Mouse (Mus musculus) ZHBTc4 (cell line): ENCODE data around the gene AC161166.1.

Experiments used
- DNase-seq: peaks from one replicate; pipeline ENCODE4 v3.0.0-alpha.2; 2011; ENCODE audit warnings: low read depth, low spot score

The AC161166.1 gene

DNA sequence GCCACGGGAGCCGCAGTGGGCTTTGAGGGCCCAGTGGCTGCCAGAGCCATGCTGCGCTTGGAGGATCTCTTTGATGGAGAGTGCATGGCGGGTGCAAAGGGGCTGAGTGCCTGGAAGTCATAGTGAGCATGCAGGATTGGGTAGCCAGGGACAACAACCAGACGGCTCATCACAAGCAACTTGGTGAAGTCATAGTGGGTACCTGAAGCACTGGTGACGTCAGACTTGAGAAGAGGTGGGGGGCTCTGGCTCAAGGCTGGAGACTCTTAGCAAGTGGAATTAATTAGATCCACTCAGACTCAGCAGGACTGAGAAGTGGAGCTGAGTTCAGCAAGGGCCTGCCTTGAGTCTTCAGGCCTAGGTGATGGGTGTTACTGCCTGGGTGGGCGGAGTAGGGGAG, at the start of gene AC161166.1:
AC161166.1 (minus strand) TSS at position 101 of the 400 bp plus-strand sequence.
- no peak for DNase-seq

DNA sequence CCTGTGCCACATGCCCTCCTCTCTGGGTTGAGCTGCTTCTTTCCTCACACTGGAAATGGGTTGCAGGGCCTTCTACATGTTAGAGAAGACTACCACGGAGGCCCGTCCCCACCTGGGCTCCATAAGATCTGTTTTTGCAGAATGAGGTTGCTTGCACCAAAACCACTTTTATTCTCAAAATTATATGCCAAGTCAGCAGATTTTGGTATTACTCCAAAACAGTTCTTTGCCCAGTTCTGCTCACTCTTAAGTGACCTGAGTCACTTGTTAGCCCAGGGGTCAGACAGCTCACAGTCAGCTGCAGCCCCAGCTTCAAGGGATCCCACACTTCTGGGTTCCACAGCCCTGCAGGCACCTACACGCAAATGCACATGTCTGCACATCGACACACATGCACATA, 49.2 kb upstream of the AC161166.1 start:
- no peak for DNase-seq

DNA sequence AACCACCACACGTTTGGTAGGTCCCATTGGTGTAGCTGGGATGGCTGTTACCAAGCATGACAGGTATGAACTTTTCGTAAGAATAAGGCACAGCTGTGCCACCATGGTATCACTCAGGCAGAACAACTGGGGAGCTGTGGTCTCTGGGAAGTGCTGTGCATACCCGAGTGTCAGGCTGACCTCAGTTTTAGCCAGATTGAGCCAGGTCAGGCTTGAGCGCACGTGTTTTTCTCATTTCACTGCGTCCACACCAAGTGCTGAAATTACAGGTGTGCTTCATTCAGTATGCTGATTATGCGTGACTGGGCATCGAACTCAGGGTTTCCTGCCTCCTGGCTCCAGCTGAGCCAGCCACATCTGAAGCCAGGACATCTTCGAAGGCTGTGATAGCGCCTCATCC, 43.5 kb upstream of the AC161166.1 start:
- no peak for DNase-seq

DNA sequence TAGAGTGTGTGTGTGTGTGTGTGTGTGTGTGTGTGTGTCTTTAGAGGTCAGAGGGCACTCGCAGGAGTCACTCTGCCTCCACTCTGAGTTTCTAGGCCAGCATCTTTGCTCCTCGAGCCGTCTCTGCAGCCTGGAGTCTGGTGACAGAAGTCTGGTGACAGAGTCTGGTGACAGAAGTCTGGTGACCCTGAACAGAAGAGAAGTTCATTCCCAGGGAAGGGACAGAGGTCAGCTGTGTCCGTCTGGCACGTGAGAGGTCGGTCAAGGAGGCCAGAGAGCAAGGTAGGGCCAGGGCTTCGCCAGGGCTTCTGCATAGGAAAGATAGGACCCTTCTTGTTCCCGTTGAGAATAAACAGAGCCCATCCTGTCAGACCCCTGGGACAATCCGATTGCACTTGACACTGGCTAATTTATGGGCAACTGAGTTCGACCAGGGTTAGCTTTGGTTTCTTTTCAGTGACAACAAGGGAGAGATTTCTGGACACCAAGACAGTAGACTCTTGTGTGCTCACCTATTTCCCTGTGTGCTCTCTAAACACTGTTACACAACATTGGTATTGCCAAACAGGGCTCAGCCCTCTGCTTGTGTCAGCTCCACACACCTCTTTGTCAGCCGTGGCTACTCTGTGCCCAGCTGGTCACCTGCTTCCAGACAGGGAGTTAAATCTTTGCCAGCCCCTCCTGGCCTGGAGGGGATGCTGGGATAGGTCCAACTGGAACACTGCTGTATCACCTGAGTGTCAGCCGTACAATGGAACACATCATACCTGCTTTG, 39.9 kb upstream of the AC161166.1 start:
- DNase-seq: no peak

DNA sequence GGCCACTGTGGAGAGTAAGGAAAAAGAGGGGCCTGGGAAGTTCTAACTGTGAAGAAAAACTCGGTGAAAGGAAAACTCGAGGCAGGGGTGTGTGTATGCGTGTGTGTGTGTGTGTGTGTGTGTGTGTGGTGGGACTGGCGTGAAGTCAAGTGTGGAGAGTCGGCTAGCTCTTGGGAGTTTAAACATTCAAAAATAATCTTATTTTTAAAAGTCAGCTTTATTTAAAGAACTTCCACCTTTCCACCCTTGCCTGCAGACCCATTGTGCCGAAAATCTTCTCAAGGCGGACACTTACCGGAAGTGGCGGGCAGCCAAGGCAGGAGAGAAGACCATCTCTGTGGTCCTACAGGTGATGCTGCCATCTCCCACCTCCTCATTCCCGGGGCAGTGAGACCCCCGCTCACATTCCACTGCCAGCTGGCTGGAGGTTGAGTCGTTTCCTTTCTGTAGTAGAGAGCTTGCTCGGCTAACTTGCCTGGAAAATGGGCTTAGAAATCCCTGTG, 35.3 kb upstream of the AC161166.1 start:
- DNase-seq: no peak

DNA sequence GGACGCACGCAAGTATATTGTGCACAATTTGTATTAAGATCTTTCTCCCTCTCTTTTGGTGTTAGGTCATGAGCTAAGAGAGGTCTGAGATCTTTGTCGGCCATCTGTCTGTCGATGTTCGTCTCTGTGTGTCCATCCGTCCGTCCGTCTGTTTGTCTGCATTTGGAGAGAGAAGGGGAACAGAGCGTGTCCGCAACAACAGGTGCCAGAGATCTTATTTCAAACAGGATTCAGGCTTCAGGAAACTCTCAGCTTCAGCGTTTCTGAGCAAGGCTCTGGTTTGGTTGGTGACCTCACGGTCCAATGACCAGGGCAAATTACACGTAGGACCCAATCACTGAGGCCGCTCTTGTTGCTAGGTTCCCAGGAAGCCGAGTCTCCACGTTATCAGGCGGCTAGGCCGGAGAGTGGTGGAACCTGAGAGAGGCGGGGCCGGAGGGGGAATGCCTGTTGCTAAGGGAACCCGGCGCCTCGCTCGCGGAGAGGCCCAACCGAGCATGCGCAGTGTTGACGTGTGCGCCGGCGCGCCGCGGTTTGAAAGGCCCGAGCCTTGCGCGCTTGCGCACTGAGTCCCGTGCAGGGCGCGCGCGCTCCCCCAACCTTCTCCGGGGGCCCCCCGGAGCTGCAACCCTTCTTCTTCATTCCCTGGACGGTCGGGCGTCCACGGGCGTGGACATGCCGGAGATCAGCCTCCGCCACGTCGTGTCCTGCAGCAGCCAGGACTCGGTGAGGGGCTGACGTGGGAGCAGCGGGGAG, 34.6 kb upstream of the AC161166.1 start:
- DNase-seq: peak; percentile 99

DNA sequence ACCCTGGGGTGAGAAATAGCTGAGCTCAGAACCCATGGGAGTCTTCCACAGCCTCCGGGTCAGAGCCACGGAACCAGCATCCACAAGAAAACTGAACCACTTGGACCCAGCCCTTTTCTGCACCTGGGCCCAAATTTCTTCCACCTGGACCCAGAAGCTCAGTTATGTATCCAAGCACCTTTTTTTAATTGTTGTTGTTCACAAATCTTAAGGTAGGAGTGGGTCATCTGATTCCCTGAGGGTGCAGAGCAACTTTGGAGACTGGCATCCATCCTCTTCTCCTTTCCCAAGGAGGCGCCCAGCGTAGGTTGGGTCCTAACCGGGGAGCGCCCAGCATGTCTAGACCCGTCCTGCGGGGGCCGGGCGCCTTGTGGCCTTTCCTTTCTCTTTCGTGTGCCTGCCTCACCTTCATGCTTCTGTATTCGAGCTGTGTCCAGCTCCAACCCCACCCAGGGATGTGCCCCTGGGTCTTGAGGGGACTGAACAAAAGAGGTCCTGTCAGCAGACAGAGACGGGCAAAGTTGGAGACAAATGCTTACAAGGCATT, 33.9 kb upstream of the AC161166.1 start, which contains the start of the genes Pinlyp and Xrcc1:
Pinlyp (minus strand) TSS at position 51 of the 547 bp plus-strand sequence.
Xrcc1 (plus strand) TSS at position 222 of the 547 bp plus-strand sequence.
- DNase-seq: no peak

DNA sequence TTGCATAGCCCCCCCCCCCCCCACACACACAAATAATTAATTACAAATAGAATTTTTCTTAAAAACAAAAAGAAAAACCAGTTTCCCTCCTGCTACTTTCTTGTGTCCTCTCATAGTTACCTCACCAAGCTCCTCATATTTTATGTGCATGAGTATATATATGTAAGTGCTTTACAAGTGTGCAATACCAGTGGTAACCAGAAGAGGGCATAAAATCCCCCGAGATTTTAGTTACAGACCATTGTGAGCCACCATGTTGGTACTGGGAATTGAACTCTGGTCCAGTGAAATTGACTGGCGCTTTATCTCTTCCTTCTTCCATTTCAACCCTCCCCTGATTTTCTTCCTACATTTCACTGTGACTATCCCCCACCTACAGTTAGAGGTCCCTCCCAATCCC, 32.3 kb upstream of the AC161166.1 start:
- DNase-seq: peak; percentile 86

DNA sequence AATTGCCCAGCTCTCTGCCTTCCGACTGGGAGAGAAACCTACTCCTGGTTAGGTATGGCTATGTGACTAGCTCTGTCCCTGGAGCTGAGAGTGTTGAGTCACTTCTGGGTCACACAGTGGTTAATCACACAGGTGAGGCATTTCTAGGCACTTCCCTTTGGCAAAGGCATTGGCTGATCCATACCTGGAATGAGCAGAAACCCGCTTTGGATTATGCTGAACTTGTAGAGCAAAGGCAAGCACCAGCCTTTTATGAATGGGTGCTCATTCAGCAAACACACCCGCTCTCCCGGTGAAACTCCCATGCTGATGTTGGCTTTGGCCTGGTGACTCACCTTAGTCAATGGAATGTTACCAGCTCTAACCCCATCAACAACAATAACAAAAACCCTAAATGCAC, 27.4 kb upstream of the AC161166.1 start:
- DNase-seq: no peak

DNA sequence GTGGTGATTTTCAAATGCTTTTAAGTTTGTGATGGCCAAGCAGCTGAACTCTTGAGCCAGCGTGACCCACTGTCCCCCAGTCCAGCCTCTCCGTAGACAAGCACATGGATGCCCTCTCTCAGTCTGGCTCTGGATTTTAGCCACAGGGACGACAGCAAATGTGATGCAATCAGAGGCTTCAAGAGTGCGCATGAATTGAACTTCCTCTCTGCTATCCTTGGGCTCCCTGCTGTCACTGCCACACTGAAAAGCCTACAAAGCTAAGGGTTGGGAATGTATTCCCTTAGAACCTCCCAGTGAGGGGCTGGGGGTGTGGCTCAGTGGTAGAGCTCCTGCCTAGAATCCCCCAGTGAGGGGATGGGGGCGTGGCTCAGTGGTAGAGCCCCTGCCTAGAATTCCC, 26.4 kb upstream of the AC161166.1 start:
- peak; percentile 67 for DNase-seq

DNA sequence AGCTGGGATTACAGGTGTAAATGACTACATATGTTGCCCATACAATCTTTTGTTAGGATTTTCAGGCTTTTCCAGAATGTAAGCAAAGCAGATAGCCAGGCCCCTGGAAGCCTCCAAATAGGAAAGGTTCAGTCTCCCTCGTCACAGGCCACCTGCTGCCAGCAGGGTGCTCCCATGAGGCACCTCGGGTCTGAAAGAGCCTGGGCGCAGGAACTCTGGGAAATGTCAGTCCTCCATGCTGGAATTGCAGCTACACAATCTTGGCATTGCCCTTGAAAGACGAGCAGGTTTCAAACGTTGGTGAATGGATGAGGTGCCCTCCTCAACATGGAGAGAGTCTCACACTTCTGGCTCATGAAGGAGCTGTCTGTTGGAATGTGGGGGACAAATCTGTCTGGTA, 25.9 kb upstream of the AC161166.1 start:
- no peak for DNase-seq

DNA sequence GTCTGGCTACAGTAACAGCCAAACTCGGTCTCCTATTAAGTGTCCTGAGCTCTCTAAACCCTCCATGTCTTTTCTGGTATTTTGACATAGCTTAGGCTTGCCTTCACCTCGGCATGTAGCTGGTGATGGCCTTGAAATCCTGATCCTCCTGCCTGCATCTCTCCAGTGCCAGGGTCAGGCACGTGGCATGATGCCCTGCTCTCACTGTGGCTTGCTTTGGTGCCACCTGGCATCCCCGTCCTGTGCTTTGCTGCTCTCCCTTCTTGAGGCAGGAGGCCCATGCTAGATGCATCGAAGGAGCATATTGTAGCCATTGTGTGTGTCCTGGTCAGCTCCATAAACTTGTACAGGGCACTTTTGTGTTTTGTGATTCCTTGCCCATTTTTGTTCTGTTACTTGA, 25.3 kb upstream of the AC161166.1 start:
- DNase-seq: no peak

DNA sequence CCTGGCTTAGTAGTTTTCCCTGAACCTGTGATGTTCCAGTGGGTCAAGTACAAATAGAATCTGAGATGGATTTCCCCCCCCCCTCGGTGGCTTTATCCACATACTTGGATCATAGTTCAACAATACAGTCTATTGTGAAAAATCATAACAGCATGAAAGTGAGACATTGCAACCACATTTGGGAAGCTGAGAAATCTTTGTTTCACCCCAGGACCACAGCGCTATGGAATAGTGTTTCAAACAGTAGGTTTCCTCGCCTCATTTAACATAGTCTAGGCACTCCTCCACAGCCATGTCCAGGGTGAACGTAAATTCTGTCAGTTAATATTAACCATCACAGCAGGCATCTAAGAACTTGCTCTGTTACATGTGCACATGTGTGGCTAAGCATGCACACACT, 24.8 kb upstream of the AC161166.1 start:
- no peak for DNase-seq

DNA sequence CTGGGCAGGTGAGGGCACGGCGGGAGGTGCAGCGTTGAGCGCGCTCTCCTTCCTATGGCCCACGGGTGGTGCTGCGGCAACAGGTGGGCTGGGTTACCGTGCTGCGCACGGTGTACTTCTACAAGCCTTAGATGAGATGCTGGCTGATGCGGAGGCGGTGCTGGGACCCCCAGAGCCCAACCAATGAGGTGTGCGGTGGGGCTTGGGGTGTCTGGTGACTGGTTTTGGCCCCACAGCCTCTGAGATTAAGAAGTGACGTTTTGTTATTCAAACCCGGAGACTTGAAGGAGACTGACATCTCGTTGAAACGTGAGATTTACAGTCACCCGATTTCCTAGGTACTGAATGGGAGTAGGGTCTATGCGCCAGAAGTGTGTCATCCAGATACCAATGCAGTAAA, 22.0 kb upstream of the AC161166.1 start:
- peak; percentile 78 for DNase-seq

DNA sequence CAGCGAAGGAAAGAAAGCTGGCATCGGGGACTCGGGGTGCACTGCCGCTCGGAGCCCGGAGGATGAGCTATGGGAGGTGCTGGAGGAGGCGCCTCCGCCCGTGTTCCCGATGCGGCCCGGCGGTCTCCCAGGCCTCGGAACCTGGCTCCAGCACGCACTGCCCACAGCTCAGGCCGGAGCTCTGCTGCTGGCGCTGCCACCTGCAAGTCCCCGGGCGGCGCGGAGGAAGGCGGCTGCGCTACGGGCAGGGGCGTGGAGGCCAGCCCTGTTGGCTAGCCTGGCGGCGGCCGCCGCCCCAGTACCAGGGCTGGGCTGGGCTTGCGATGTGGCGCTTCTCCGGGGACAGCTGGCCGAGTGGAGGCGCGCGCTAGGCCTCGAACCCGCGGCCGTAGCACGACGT, 21.6 kb upstream of the AC161166.1 start:
- no peak for DNase-seq

DNA sequence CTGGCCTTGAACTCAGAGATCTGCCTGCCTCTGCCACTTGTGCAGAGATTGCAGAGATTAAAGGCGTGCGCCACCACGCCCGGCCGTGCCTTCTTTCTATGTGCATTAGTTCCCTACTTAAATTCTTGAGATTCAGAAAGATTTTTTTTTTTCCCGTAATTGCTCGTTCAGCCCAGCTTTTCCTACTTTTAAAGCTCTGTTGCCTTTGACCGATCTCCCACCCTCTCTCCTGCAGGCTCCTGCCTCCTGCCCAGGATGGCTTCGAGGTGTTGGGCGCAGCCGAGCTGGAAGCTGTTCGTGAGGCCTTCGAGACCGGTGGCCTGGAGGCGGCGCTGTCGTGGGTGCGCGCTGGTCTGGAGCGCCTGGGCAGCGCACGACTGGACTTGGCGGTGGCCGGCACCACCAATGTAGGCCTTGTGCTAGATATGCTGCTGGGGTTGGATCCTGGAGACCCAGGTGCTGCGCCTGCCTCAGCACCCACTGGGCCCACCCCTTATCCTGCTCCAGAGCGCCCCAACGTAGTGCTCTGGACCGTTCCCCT, 20.8 kb upstream of the AC161166.1 start:
- peak; percentile 71 for DNase-seq

DNA sequence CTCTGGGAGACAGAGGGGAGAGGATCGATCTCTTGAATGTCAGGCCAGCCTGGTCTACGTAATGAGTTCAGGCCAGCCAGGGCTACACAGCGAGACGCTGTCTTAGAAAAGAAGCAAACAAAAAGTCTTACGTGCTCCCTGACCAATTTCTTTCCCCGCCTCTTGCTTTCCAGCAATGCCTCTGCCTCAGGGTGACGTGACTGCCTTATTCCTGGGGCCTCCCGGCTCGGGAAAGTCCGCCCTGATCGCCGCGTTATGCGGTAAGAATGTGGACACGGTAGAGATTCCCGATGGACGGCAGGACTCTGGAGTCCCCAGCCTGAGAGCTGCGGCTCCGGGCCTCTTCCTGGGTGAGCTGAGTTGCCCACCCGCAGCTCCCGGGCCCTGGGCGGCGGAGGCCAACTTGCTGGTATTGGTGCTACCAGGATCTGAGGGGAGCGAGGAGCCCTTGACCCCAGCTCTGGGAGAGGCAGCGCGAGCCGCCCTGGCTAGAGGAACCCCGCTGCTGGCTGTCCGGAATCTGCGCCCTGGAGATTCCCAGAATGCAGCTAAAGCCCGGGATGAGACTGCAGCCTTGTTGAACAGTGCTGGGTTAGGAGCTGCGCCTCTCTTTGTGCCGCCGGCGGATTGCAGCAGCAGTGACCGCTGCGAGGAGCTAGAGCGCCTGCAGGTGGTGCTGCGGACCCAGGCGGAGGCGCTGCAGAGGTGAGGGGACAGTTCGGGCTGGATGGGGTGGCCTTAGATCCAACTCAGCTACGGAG, 19.1 kb upstream of the AC161166.1 start:
- DNase-seq: peak; percentile 83

DNA sequence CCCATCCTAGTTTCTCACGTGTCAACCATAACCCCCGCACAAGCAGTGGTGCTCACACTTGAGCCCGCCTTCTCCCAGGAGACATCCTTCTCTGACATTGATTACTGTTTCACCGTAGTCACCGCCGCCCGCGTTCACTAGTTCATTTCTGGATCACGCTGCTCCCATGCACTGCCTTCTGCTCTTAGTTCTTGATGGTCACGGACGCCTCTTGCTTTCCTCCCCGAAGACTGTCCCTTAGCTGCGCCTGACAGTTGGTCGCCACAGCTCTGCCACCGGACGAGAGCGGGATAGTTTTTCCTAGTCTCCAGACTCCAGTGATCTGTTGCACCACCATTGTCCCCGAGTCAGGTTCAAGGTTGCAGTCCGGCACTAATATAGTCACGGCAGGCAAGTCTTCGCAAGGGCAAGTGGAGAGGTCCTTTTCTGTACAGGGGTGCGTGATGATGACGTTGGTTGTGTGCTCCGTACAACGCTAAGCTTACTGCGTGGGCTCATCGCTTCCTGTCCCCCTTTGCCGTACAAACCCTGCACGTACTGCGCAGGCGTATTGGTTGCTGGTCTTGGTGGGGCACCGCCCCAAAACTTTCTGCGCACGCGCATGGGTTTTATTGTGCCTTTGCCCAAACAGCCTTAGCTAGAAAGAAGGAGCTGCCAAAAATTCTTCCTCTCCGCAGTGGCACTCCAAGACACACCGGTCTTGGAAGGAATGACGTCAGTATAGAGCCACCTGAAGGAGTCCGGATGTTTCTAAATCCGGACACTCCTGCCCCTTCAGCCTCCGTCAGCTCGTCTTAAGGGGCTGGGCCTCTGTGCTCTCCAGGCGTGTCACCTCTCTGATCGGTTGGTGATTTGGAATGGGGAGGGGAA, 18.0 kb upstream of the AC161166.1 start, which contains the start of gene Irgq:
Irgq (plus strand) TSS at position 628 of the 870 bp plus-strand sequence.
- peak; percentile 99 for DNase-seq

DNA sequence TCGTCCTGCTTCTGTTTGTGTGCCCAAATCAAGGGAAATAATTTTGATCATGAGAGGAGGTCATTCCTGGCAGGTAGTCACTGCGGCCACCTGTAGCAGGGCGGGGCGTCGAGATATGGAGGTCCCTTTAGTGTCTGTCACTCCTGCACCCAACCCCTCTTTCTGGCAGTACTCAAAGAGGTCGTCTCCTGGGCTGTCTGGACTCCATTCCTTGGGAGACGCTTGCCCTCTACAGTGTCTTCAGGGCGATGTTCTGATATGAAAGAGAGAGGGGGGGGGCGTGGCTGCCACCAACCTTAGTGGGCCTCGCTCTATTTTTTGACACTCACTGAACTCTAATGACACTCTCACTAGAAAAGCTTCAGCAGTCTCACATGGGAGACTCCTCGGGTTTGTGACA, 17.3 kb upstream of the AC161166.1 start:
- DNase-seq: no peak

DNA sequence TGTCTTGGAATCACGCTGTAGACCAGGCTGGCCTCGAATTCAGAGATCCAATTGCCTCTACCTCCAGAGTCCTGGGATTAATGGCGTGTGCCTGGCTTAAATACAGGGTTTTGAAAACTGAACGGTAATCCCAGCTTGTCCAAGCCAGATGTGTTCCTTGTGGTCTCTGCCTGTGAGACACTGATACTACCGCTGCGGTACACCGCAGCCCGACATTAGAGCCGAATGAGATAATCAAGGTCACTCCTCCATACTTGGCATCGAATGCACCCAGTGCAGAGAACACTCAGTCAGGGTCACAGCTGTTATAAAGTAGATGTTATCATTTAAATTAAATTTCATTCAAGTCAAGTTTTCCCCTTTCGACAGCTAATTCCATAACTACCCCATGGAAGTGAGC, 16.6 kb upstream of the AC161166.1 start:
- DNase-seq: no peak
